Mouse (Mus musculus) G1E (cell line): Measurements from ENCODE around the gene Ces1b. TPM values are rescaled to one million over a fixed set of nuclear protein-coding genes. Genes with fewer than 3 reads are reported as not detected.

Experiments
- ATAC-seq: 2 replicates; pipeline ENCODE4 v1.8.0; 2016; ENCODE audit warnings: mild to moderate bottlenecking; ENCODE audit not compliant: insufficient number of reproducible peaks, poor library complexity, low FRiP score, severe bottlenecking; ENCODE audit errors: extremely low read depth
- DNase-seq: peaks from one replicate; pipeline ENCODE4 v3.0.0; 2012; ENCODE audit warnings: low spot score
- H3K27me3 ChIP-seq: 2 replicates; pipeline ENCODE4 v1.6.1; 2012; ENCODE audit warnings: mild to moderate bottlenecking, low read length, inconsistent platforms; ENCODE audit not compliant: insufficient read depth
- H3K36me3 ChIP-seq: replicated peaks from 2 replicates; pipeline ENCODE3; 2012; ENCODE audit warnings: mild to moderate bottlenecking, inconsistent platforms
- H3K4me1 ChIP-seq: 2 replicates; pipeline ENCODE4 v1.6.1; 2012; ENCODE audit warnings: low read depth, low read length, inconsistent platforms, mixed read lengths; ENCODE audit not compliant: insufficient read depth
- H3K4me3 ChIP-seq: 2 replicates; pipeline ENCODE4 v1.5.1; 2012; ENCODE audit warnings: low read depth, mild to moderate bottlenecking, inconsistent platforms, low read length, moderate library complexity, mixed read lengths
- H3K9me3 ChIP-seq: replicated peaks from 2 replicates; pipeline ENCODE4 v1.6.1; 2012; ENCODE audit warnings: inconsistent platforms
- CTCF ChIP-seq: IDR thresholded peaks from 2 replicates; pipeline ENCODE4 v1.5.1; 2012; ENCODE audit warnings: low read depth, low read length, inconsistent platforms, mixed read lengths
- GATA1 ChIP-seq: IDR thresholded peaks from 2 replicates; pipeline ENCODE4 v1.6.1; 2012; ENCODE audit warnings: borderline replicate concordance, low read length, inconsistent platforms, mixed read lengths
- GATA2 ChIP-seq: IDR thresholded peaks from 2 replicates; pipeline ENCODE4 v1.6.1; 2012; ENCODE audit warnings: low read depth, low read length, inconsistent platforms, borderline replicate concordance
- POLR2AphosphoS5 ChIP-seq: IDR thresholded peaks from 2 replicates; pipeline ENCODE4 v1.6.1; 2012; ENCODE audit warnings: low read depth, low read length, inconsistent platforms; ENCODE audit not compliant: insufficient replicate concordance
- TAL1 ChIP-seq: conservative IDR thresholded peaks from 2 replicates; pipeline ENCODE4 v1.6.1; 2012; ENCODE audit warnings: low read depth, low read length, inconsistent platforms, mixed read lengths
- polyA plus RNA-seq: library from polyadenylated mRNA; stranded (reverse); fragments of >175 nt; gene quantifications from 2 replicates; pipeline ENCODE4 v1.2.3, GENCODE M21; 2012
- total RNA-seq, 2 experiments: library from RNA; stranded (forward) in 1 of 2; stranded (reverse) in 1 of 2; fragments of 200-1000 nt in 1 of 2; fragments of >200 nt in 1 of 2; fragmentation: Nextera tagmentation in 1 of 2; gene quantifications; 2 replicates each; pipeline ENCODE4 v1.2.3; 2014 to 2017

Gene Ces1b
- total and polyA plus RNA-seq, 3 experiments, result 0.05 TPM; not detected in 2

GRCm38 (mm10) chr8:93043083-93043482, 36.7 kb downstream of the Ces1b start:
- no peaks in the 10 kb centered on the region for H3K36me3 ChIP-seq
- TF ChIP-seq GATA2, result no peak
- TF ChIP-seq CTCF, result no peak
- TF ChIP-seq TAL1, result no peak
- TF ChIP-seq POLR2AphosphoS5, result no peak
- H3K27me3 ChIP-seq, result no peaks in the 10 kb centered on the region
- H3K4me1 ChIP-seq, result no peaks in the 10 kb centered on the region
- no peak for ATAC-seq
- no peak for DNase-seq
- H3K9me3 ChIP-seq, result peaks cover 13% of the 10 kb centered on the region
- no peak overlapping the region for H3K4me3 ChIP-seq

- H3K4me3 ChIP-seq, result no peak overlapping the region
- TF ChIP-seq GATA2, result no peak
- TF ChIP-seq CTCF, result no peak
- no peak for TF ChIP-seq TAL1
- TF ChIP-seq POLR2AphosphoS5, result no peak
- no peak for TF ChIP-seq GATA1
- ATAC-seq, result no peak
- H3K4me1 ChIP-seq, result no peaks in the 10 kb centered on the region
- peaks cover 3% of the 10 kb centered on the region for H3K9me3 ChIP-seq
- H3K36me3 ChIP-seq, result no peaks in the 10 kb centered on the region
- DNase-seq, result no peak
- H3K27me3 ChIP-seq, result no peaks in the 10 kb centered on the region
Observed at GRCm38 (mm10) chr8:93040776-93041567, 38.8 kb downstream of the Ces1b start.

DNA sequence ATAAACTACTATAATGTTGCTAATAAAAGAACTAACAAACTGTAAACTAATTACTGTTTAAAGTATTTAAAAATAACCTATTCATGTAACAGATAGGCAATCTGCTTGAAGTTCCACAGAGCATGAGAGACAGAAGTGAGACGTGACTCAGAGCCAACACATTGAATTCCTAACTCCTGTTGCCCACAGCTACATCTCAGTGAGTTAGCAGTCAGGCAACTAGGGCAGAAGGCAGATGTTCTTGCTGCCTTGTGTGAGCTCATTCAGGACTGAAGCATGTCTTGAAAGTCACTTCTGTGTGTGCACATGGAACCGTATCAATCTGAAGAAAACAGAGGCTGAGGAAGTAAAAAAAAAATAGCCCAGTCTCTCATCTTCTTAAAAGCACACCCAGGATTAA, 39.6 kb downstream of the Ces1b start:
- TF ChIP-seq CTCF, result no peak
- TF ChIP-seq POLR2AphosphoS5, result no peak
- TF ChIP-seq TAL1, result no peak
- no peak for TF ChIP-seq GATA1
- no peak for TF ChIP-seq GATA2
- H3K36me3 ChIP-seq, result no peaks in the 10 kb centered on the region
- peaks cover 8% of the 10 kb centered on the region for H3K9me3 ChIP-seq
- ATAC-seq (no peak), DNase-seq (no peak)
- no peaks in the 10 kb centered on the region for H3K4me1 ChIP-seq
- H3K4me3 ChIP-seq, result no peak overlapping the region
- H3K27me3 ChIP-seq, result no peaks in the 10 kb centered on the region

GRCm38 (mm10) chr8:93038831-93039230, 41.0 kb downstream of the Ces1b start:
- Histone ChIP-seq H3K27me3 (no peaks in the 10 kb centered on the region), H3K9me3 (peaks cover 10% of the 10 kb centered on the region), H3K36me3 (no peaks in the 10 kb centered on the region), H3K4me1 (no peaks in the 10 kb centered on the region), H3K4me3 (no peak overlapping the region)
- no peak for TF ChIP-seq TAL1
- DNase-seq (no peak), ATAC-seq (no peak)

DNA sequence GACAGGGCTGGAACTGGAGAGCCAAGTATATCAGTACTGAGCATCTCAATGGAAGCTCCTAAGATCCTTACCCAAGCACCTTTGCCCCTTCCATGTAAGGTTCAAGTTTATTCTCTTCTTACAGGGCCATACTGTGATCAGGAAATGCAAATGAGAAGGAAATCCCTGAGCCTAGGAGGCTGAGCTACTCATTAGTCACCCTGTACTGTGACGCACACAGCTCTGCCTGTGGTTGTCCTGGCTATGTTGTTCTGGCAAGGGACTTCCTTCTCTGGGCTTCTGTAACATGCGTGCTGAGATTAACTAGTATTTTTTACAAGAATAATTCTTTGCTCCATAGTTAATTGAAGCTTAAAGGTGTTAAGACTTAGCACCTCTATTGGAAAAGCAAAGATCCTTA, 49.2 kb downstream of the Ces1b start:
- peaks cover 19% of the 10 kb centered on the region for H3K9me3 ChIP-seq
- H3K27me3 ChIP-seq, result no peaks in the 10 kb centered on the region
- no peaks in the 10 kb centered on the region for H3K4me1 ChIP-seq
- no peak overlapping the region for H3K4me3 ChIP-seq
- no peaks in the 10 kb centered on the region for H3K36me3 ChIP-seq
- ATAC-seq, result no peak
- TF ChIP-seq CTCF (no peak), GATA1 (no peak), TAL1 (no peak), GATA2 (no peak), POLR2AphosphoS5 (no peak)
- no peak for DNase-seq

DNA sequence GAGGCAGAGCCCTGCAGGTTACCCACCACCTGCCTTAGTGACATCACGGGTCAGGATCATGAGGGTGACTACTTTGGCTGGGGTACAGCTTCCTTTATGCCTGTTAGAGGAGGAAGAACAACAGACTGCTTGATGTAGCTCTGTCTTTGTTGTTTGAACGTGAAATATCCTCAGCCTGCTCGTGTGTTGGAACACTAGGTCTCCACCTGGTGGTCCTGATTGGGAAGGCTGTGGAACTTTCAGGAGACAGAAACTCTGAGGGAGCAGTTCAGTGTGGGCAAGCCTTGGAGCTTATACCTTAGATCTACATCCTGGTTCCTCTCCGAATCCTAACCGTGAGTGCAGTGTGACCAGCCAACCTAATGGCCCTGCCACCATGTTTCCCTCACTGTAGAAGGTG, 58.1 kb downstream of the Ces1b start:
- TF ChIP-seq CTCF (no peak), GATA2 (no peak), TAL1 (no peak), POLR2AphosphoS5 (no peak), GATA1 (no peak)
- Histone ChIP-seq H3K27me3 (no peaks in the 10 kb centered on the region), H3K4me3 (no peak overlapping the region), H3K9me3 (peaks cover 18% of the 10 kb centered on the region), H3K36me3 (no peaks in the 10 kb centered on the region), H3K4me1 (no peaks in the 10 kb centered on the region)
- ATAC-seq (no peak), DNase-seq (no peak)

DNA sequence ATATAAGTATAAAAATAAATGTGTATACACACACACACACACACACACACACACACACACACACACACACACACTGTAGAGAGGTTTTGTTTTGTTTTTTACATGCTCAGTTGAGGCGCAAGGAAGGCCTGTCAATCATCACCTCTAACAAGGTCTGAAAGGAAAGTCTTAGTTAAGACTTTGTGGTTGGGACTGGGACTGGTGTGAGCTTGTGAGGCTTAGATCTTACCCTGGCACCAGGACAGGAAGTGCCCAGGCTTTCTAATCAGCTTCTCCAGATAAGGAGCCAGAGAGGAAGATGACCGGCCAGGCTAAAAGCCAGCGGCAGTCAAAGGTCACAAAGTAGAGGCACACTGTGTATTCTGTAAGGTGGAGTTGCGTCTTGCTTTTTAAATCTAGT, 65.5 kb downstream of the Ces1b start:
- TF ChIP-seq CTCF (no peak), GATA1 (no peak), GATA2 (no peak), TAL1 (no peak), POLR2AphosphoS5 (no peak)
- H3K4me1 ChIP-seq, result no peaks in the 10 kb centered on the region
- no peak for ATAC-seq

More for the DNA sequence above, 65.5 kb downstream of the Ces1b start:
- H3K27me3 ChIP-seq, result no peaks in the 10 kb centered on the region
- no peak for DNase-seq
- no peak overlapping the region for H3K4me3 ChIP-seq
- no peaks in the 10 kb centered on the region for H3K36me3 ChIP-seq
- no peaks in the 10 kb centered on the region for H3K9me3 ChIP-seq
